Mouse (Mus musculus) mouse embryonic stem cell (cell line): ENCODE measurements at regions not wholly inside any gene's neighbourhood (a gene's known extent, or its start where the extent isn't known, plus 50 kb on each side); places are given as distances from the start of the nearest gene placed in this dataset.

Source experiments
- in situ Hi-C, 2 experiments: fragments of 300-500 bp; cut with MboI; formaldehyde crosslinking; loops; 1 replicate in 1 of 2; 3 replicates in 1 of 2; pipeline ENCODE4 v1.14.3; 2019 to 2020; ENCODE audit warnings: low sequenced_read_pairs in 2 of 2, low pct_unique_long_range_greater_than_20kb in 1 of 2, mixed read lengths in 1 of 2; ENCODE audit not compliant: unreplicated experiment in 1 of 2

DNA sequence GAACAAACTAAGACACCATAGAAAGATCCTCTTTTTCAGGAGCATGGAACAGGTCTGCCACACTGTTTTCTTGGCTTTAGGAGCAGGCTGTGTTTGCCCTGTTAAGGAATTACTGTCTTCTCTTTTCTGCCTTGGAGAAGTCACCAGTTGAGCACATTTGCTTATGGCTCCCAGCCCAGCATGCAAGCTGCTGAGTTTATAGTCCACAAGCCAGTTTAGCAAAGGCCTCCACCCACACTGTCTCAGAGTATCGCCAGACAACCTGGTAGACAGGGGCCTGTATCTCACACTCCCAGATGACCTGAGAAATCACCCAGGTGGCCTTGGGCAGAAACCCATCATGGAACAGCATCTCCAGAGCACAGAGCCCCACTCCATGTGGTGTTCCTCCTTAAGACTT, 322.1 kb downstream of the Prdm2 start:
- in situ Hi-C loops = no loop called here

- in situ Hi-C loops = loop anchor here in 1 of 2 experiments (10.0 kb wide), 1 partner anchor 66 kb away; no protein-coding TSS in a partner anchor
Observed at GRCm38 (mm10) chr4:142888891-142889290, 323.9 kb downstream of the Prdm2 start.

DNA sequence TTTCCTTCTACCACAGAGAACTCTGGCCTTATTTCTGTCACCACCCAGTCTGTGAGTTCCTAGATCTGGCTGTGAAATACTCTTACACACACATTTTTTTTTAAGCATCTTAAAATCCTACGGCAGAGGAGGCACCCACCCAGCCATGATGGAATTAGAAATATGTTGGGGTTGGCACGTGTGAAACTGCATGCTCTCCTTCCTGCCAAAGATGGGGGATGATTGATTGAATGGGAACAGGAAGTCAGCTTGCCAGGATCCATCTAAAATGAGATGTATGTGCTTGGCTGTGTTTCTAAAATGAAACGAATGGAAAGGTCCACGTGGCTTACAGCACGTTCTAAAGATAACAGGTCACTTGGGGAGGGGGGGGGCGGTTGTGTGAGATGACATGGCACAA, 324.9 kb downstream of the Prdm2 start:
- in situ Hi-C loops = loop anchor here in 1 of 2 experiments (10.0 kb wide), 1 partner anchor 67 kb away; no protein-coding TSS in a partner anchor

DNA sequence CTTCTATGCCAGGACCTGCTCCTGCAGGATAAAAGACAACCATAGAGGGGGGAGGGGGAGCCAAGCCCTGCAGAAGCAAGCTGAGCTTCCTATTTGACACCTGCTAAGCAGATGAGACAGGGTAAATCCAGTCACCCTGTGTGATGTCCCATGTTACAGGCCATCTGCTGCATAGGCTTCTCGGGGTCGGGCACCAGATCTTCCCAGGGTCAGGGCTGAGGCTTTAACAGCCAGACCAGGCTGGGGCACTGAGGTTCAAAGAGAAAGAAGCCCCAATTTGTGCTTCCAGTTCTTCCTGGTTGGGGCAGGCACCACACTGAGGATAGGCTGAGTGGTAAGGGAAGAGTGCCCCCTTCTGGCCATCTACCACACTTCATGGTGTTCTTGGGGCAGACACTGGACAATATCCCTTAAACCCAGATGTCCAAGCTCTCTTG, 332.5 kb downstream of the Prdm2 start:
- in situ Hi-C loops = loop anchor here in 1 of 2 experiments (5.0 to 10.0 kb wide), 2 partner anchors 74 to 263 kb away; no protein-coding TSS in a partner anchor

DNA sequence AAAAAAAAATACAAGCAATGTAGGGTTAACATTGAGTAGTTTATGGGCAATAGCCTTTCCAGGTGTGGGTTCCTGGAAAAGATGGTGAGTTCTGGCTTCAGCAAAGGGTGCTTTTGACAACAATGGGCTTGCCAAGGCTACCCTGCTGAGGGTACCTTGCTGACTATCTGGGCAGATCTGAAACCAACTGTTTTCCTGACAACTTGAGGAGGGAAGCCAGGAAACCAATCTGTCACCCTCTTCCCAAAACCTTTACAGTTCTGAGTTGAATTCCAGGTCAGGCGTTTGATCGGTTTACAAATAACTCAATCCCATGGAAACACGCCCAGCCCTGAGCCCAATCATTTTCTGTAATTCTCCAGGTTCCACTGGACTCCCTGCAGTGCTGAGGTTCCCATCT, 336.6 kb downstream of the Prdm2 start:
- in situ Hi-C loops = no loop called here

GRCm38 (mm10) chr4:142875105-142875504, 337.7 kb downstream of the Prdm2 start:
- in situ Hi-C loops = no loop called here

DNA sequence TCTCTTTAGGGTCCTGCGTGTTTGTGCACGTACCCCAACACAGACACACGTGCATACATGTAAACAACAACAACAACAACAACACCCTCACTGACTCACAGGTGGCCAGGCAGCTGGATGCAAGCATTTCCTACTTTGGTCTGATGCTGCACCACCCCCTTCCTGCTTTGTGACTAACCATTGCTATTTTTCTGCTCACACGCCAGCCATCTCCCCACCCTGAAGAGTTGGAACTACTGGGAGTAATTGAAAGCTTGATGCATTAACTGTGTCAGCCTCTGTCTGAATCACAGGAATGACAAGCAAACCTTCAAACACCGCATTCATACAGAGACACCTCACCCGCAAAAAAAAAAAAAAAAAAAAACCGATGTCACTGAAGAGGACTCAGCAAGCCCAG, 346.5 kb downstream of the Prdm2 start:
- in situ Hi-C loops = no loop called here

GRCm38 (mm10) chr4:142865593-142865992, 347.2 kb downstream of the Prdm2 start:
- in situ Hi-C loops = no loop called here

GRCm38 (mm10) chr4:142863939-142864338, 348.9 kb downstream of the Prdm2 start:
- in situ Hi-C loops = no loop called here

DNA sequence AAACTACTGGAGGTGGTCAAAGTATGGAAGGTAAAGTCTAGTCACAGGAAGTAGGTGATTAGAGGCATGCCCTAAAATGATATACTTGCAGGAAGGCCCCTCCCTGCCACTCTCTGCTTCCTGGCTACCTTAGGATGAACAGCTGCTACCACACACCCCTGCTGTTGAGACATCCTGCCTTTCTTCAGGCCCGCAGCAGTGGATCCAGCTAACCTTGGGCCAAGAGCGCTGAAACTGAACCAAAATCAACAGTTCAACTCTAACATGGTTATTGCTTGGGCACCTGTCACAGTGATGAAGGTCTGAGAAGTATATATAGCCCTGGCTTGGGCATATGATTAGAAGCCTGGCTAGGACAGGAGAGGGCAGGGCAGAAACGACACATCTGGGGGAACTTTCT, 352.4 kb downstream of the Prdm2 start:
- in situ Hi-C loops = no loop called here

DNA sequence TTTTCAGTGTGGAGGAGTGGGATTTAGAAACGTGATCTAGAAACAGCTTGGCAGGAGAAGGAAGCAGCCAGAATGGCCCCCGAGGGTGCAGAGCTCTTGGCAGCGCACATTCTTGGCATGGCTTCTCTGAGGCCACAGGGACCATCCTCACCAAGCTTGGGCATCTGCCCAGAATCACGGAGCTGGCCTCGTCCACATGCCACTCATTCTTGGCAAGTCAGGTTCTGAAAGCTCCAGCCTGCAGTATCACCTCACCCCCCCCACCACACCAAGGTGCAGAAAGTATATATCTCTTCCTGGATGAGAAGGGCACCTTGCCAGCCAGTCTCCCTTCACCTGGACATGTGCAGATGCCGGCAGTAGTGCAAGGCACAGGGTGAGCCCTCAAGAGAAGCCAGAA, 356.2 kb downstream of the Prdm2 start:
- in situ Hi-C loops = no loop called here

- in situ Hi-C loops = no loop called here
Observed at GRCm38 (mm10) chr4:142855635-142856034, 357.2 kb downstream of the Prdm2 start.

- in situ Hi-C loops = no loop called here
Observed at GRCm38 (mm10) chr4:142853924-142854323, 358.9 kb downstream of the Prdm2 start.

DNA sequence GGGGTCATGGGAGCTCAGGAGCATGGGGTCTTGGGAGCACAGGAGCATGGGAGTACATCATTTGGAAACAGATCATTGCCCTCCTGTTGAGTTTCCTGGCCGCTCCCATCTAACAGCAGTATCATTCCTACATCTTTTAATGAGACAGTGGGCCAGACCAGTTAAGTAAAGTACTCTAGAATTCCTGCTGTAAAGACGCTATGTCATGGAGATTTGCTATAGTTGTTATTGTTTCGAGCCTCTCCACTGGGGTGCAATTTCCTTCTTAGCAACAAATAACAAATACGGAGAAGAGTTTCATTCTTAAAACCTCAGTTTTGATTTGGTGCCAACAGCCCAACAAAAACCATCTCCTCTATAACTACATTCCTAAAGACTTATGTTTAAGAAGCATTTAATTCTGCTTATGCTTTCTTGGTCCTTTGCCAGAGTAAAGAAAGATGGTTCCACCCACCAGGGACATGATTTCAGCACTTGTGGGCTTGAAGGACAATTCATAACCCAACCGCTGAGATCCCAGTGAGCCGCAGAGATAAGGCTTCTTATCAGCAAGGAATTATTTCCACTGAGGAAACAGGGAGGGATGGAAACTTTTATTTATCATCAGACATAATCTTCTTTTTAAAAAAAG, 367.6 kb downstream of the Prdm2 start:
- in situ Hi-C loops = no loop called here

- in situ Hi-C loops = no loop called here
Observed at GRCm38 (mm10) chr4:142839540-142839939, 373.3 kb downstream of the Prdm2 start.

DNA sequence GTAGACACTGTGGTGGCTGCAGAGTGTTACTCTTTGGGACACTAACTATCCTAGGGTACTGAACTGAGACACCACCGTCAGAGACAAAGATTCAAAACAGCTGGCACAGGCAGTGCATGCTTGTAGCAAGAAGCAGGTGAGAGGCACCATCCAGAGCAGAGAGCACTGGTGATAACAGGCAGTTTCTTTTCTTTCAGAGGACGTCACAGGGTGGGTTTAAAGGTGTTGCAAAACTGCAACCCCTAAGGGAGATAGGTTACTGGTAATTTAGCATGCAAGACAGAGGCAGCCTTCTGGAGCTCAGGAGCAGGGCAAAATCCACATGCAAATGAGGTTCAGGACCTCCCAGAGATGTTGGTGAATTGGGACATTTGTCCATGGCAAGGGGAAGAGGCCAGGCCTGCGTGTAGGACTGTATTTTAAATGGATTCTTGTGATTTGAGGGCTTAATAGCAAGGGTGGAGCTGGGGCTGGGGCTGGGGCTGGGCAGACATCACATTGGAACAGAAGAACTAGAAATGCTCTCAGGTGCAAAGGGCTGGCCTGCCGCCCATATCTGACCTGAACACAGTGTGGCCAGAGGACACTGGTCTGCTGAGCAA, 374.3 kb downstream of the Prdm2 start:
- in situ Hi-C loops = no loop called here

DNA sequence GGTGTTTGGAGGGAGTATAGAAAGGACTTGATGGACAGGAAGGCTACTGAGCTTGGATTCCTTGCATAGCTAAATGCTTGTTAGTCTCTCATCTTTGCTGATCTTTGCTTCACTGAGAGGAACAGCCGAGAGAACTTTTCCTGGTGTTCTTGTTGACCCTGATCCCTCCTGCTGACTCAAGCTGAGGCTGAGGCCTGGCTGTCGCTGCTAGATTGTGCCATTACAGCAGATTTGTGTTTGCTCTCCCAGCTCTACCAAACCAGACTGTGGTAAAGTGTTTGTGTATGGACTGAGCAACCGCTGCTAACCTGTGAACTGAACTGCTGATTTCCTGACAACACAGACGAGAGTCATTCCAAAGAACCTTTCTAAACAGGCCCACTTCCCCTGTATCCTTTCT, 375.2 kb downstream of the Prdm2 start:
- in situ Hi-C loops = no loop called here

GRCm38 (mm10) chr4:142829711-142830110, 383.1 kb downstream of the Prdm2 start:
- in situ Hi-C loops = no loop called here

DNA sequence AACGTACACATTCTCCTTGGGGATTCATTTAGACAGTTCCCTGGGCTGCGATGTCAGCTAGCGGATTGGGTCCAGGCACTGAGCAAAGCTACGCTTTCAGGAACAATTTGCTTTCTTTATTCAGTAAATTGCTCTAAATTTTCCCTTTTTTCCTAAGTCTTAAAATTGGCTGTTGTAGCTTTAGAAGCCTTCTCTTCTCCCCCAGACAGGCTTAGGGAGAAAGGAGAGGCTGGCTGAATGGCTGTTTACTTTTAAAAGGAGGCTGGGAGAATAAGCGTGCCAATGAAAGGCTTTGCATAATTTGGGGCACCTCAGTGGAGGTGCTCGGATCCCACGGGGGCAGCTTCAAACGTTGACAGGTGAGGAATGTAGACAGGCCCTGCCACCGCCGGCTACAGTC, 383.8 kb downstream of the Prdm2 start:
- in situ Hi-C loops = no loop called here

- in situ Hi-C loops = no loop called here
Observed at GRCm38 (mm10) chr4:142826250-142826893, 386.4 kb downstream of the Prdm2 start.
